Mouse (Mus musculus): ENCODE results near the gene Pcp4. TPM values are rescaled to one million over a fixed set of nuclear protein-coding genes. Genes with fewer than 3 reads are reported as not detected.

The Pcp4 gene
- polyA plus RNA-seq, 1 experiment, result 0.18 TPM

- H3ac ChIP-seq (ENCODE audit: control insufficient read depth, insufficient read length, low read depth), result no peak overlapping the region
- H3K27me3 ChIP-seq (ENCODE audit: control insufficient read depth, insufficient read depth, insufficient read length), result no peaks in the 10 kb centered on the region
- no peak overlapping the region for H3K4me3 ChIP-seq (ENCODE audit: insufficient read depth, poor library complexity, severe bottlenecking)
- H3K79me2 ChIP-seq (ENCODE audit: control insufficient read depth, insufficient read depth), result no peaks in the 10 kb centered on the region
- H3K36me3 ChIP-seq (ENCODE audit: control insufficient read depth, insufficient read depth), result no peaks in the 10 kb centered on the region
- no peaks in the 10 kb centered on the region for H3K79me3 ChIP-seq (ENCODE audit: low read depth)
- TF ChIP-seq MYOG (IDR thresholded peaks at IDR 0.05; ENCODE audit: control insufficient read depth, extremely low read depth, insufficient read length), result no peak
- no peak for TF ChIP-seq MYOD1 (IDR thresholded peaks at IDR 0.05; ENCODE audit: control insufficient read depth, insufficient read length, low read depth)
- no peak for TF ChIP-seq MAX (IDR thresholded peaks at IDR 0.05)
- no peak for TF ChIP-seq FOSL1 (IDR thresholded peaks at IDR 0.05; ENCODE audit: insufficient read depth, low read length, poor library complexity, severe bottlenecking)
Observed at GRCm38 (mm10) chr16:96555412-96555811, 88.0 kb downstream of the Pcp4 start.

GRCm38 (mm10) chr16:96556621-96557020 is 89.2 kb downstream of the Pcp4 start:
- H3K36me3 ChIP-seq (ENCODE audit: control insufficient read depth, insufficient read depth), result no peaks in the 10 kb centered on the region

GRCm38 (mm10) chr16:96558341-96558740 is 90.9 kb downstream of the Pcp4 start:
- no peak for TF ChIP-seq MYOG (IDR thresholded peaks at IDR 0.05; ENCODE audit: control insufficient read depth, extremely low read depth, insufficient read length)
- no peak for TF ChIP-seq MAX (IDR thresholded peaks at IDR 0.05)
- TF ChIP-seq MYOD1 (IDR thresholded peaks at IDR 0.05; ENCODE audit: control insufficient read depth, insufficient read length, low read depth), result no peak
- no peak for TF ChIP-seq USF1 (IDR thresholded peaks at IDR 0.05; ENCODE audit: low read depth)
- TF ChIP-seq FOSL1 (IDR thresholded peaks at IDR 0.05; ENCODE audit: insufficient read depth, low read length, poor library complexity, severe bottlenecking), result no peak
- no peak for TF ChIP-seq CEBPB (IDR thresholded peaks at IDR 0.05; ENCODE audit: low read depth)
- no peak for TF ChIP-seq CTCF (IDR thresholded peaks at IDR 0.05; ENCODE audit: control insufficient read depth, insufficient read depth, insufficient read length)
- no peaks in the 10 kb centered on the region for H3K27me3 ChIP-seq (ENCODE audit: control insufficient read depth, insufficient read depth, insufficient read length)
- no peaks in the 10 kb centered on the region for H3K79me3 ChIP-seq (ENCODE audit: low read depth)
- no peak overlapping the region for H3ac ChIP-seq (ENCODE audit: control insufficient read depth, insufficient read length, low read depth)
- H3K4me3 ChIP-seq (ENCODE audit: insufficient read depth, poor library complexity, severe bottlenecking), result no peak overlapping the region
- no peaks in the 10 kb centered on the region for H3K36me3 ChIP-seq (ENCODE audit: control insufficient read depth, insufficient read depth)
- no peaks in the 10 kb centered on the region for H3K79me2 ChIP-seq (ENCODE audit: control insufficient read depth, insufficient read depth)

More at GRCm38 (mm10) chr16:96556621-96557020, 89.2 kb downstream of the Pcp4 start:
- Histone ChIP-seq H3K27me3 (ENCODE audit: control insufficient read depth, insufficient read depth, insufficient read length) (no peaks in the 10 kb centered on the region), H3K4me3 (ENCODE audit: insufficient read depth, poor library complexity, severe bottlenecking) (no peak overlapping the region), H3K79me3 (ENCODE audit: low read depth) (no peaks in the 10 kb centered on the region), H3K79me2 (ENCODE audit: control insufficient read depth, insufficient read depth) (no peaks in the 10 kb centered on the region), H3ac (ENCODE audit: control insufficient read depth, insufficient read length, low read depth) (no peak overlapping the region)
- no peak for TF ChIP-seq MYOD1 (IDR thresholded peaks at IDR 0.05; ENCODE audit: control insufficient read depth, insufficient read length, low read depth)
- TF ChIP-seq CTCF (IDR thresholded peaks at IDR 0.05; ENCODE audit: control insufficient read depth, insufficient read depth, insufficient read length), result no peak
- no peak for TF ChIP-seq CEBPB (IDR thresholded peaks at IDR 0.05; ENCODE audit: low read depth)
- no peak for TF ChIP-seq USF1 (IDR thresholded peaks at IDR 0.05; ENCODE audit: low read depth)
- TF ChIP-seq FOSL1 (IDR thresholded peaks at IDR 0.05; ENCODE audit: insufficient read depth, low read length, poor library complexity, severe bottlenecking), result no peak
- TF ChIP-seq MAX (IDR thresholded peaks at IDR 0.05), result no peak
- no peak for TF ChIP-seq MYOG (IDR thresholded peaks at IDR 0.05; ENCODE audit: control insufficient read depth, extremely low read depth, insufficient read length)

DNA sequence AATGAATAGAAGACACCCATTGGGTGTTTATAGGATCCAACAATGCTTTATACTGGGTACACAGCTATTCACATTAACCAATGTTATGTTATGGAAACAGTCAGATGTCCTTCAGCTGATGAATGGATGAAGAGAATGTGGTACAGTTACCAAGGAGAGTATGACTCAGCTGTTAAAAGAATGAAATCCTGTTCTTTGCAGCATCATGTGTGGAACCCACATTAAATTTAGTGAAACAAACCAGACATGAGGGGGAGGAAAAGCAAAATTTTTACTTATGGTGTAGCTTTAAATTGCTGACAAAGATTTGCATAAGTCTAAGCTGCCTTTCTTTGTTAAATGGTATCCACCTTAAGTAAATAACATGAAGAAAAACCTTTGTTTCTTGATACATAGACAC is 92.4 kb downstream of the Pcp4 start:
- Histone ChIP-seq H3K79me2 (ENCODE audit: control insufficient read depth, insufficient read depth) (no peaks in the 10 kb centered on the region), H3K79me3 (ENCODE audit: low read depth) (no peaks in the 10 kb centered on the region), H3ac (ENCODE audit: control insufficient read depth, insufficient read length, low read depth) (no peak overlapping the region), H3K27me3 (ENCODE audit: control insufficient read depth, insufficient read depth, insufficient read length) (no peaks in the 10 kb centered on the region), H3K4me3 (ENCODE audit: insufficient read depth, poor library complexity, severe bottlenecking) (no peak overlapping the region), H3K36me3 (ENCODE audit: control insufficient read depth, insufficient read depth) (no peaks in the 10 kb centered on the region)
- TF ChIP-seq CEBPB (IDR thresholded peaks at IDR 0.05; ENCODE audit: low read depth) (no peak), MYOG (IDR thresholded peaks at IDR 0.05; ENCODE audit: control insufficient read depth, extremely low read depth, insufficient read length) (no peak), CTCF (IDR thresholded peaks at IDR 0.05; ENCODE audit: control insufficient read depth, insufficient read depth, insufficient read length) (no peak), MYOD1 (IDR thresholded peaks at IDR 0.05; ENCODE audit: control insufficient read depth, insufficient read length, low read depth) (no peak), MAX (IDR thresholded peaks at IDR 0.05) (no peak), USF1 (IDR thresholded peaks at IDR 0.05; ENCODE audit: low read depth) (no peak), FOSL1 (IDR thresholded peaks at IDR 0.05; ENCODE audit: insufficient read depth, low read length, poor library complexity, severe bottlenecking) (no peak)

- Histone ChIP-seq H3K27me3 (ENCODE audit: control insufficient read depth, insufficient read depth, insufficient read length) (no peaks in the 10 kb centered on the region), H3K4me3 (ENCODE audit: insufficient read depth, poor library complexity, severe bottlenecking) (no peak overlapping the region), H3K36me3 (ENCODE audit: control insufficient read depth, insufficient read depth) (no peaks in the 10 kb centered on the region), H3K79me2 (ENCODE audit: control insufficient read depth, insufficient read depth) (no peaks in the 10 kb centered on the region), H3K79me3 (ENCODE audit: low read depth) (no peaks in the 10 kb centered on the region), H3ac (ENCODE audit: control insufficient read depth, insufficient read length, low read depth) (no peak overlapping the region)
- no peak for TF ChIP-seq MAX (IDR thresholded peaks at IDR 0.05)
- no peak for TF ChIP-seq FOSL1 (IDR thresholded peaks at IDR 0.05; ENCODE audit: insufficient read depth, low read length, poor library complexity, severe bottlenecking)
- no peak for TF ChIP-seq MYOG (IDR thresholded peaks at IDR 0.05; ENCODE audit: control insufficient read depth, extremely low read depth, insufficient read length)
- no peak for TF ChIP-seq USF1 (IDR thresholded peaks at IDR 0.05; ENCODE audit: low read depth)
- TF ChIP-seq MYOD1 (IDR thresholded peaks at IDR 0.05; ENCODE audit: control insufficient read depth, insufficient read length, low read depth), result no peak
- no peak for TF ChIP-seq CTCF (IDR thresholded peaks at IDR 0.05; ENCODE audit: control insufficient read depth, insufficient read depth, insufficient read length)
- no peak for TF ChIP-seq CEBPB (IDR thresholded peaks at IDR 0.05; ENCODE audit: low read depth)
Observed at GRCm38 (mm10) chr16:96563350-96564257, 96.2 kb downstream of the Pcp4 start.
